Mouse (Mus musculus) heart, embryonic 14.5 days (tissue): Measurements from ENCODE around the gene Uckl1. TPM values are rescaled to one million over a fixed set of nuclear protein-coding genes. Genes with fewer than 3 reads are reported as not detected.
A peak's percentile ranks its signal among the peaks of the same experiment; 100 is the strongest.

Experiments used
- ATAC-seq: fragments of 200-750 bp; cut with Nextera tagmentation; 2 replicates; pipeline ENCODE4 v1.8.0; 2017; ENCODE audit warnings: low read depth, moderate TSS enrichment; ENCODE audit not compliant: insufficient number of reproducible peaks, insufficient read depth, low FRiP score
- H3K27ac ChIP-seq, 2 experiments: fragments of 200-500 bp in 1 of 2; fragments of 300-500 bp in 1 of 2; sonication (generic) in 1 of 2; replicated peaks in 1 of 2; 2 replicates each; pipeline ENCODE4 v1.5.1; 2012 to 2014; ENCODE audit warnings: low read depth in 2 of 2, low read length in 2 of 2, control low read depth in 1 of 2, mild to moderate bottlenecking in 1 of 2, mixed read lengths in 1 of 2; ENCODE audit not compliant: control insufficient read depth in 1 of 2, insufficient read depth in 1 of 2
- H3K27me3 ChIP-seq: fragments of 300-500 bp; sonication (generic); 2 replicates; pipeline ENCODE4 v1.6.1; 2014; ENCODE audit warnings: mild to moderate bottlenecking, low read length, control low read depth; ENCODE audit not compliant: control insufficient read depth, insufficient read depth
- H3K36me3 ChIP-seq: fragments of 300-500 bp; sonication (generic); 2 replicates; pipeline ENCODE4 v1.6.1; 2014; ENCODE audit warnings: mild to moderate bottlenecking, control low read depth, low read length, mixed read lengths; ENCODE audit not compliant: control insufficient read depth, insufficient read depth
- H3K4me1 ChIP-seq, 2 experiments: fragments of 200-500 bp in 1 of 2; fragments of 300-500 bp in 1 of 2; sonication (generic) in 1 of 2; 2 replicates each; pipeline ENCODE4 v1.6.1; 2012 to 2014; ENCODE audit warnings: low read length in 2 of 2, control low read depth in 1 of 2, mixed read lengths in 1 of 2; ENCODE audit not compliant: control insufficient read depth in 2 of 2, insufficient read depth in 2 of 2
- H3K4me2 ChIP-seq: fragments of 300-500 bp; sonication (generic); 2 replicates; pipeline ENCODE4 v1.6.1; 2014; ENCODE audit warnings: mild to moderate bottlenecking, low read length
- H3K4me3 ChIP-seq, 2 experiments: fragments of 200-500 bp in 1 of 2; fragments of 300-500 bp in 1 of 2; sonication (generic) in 1 of 2; 2 replicates each; pipeline ENCODE4 v1.5.1; 2012 to 2014; ENCODE audit warnings: low read length in 2 of 2, mild to moderate bottlenecking in 2 of 2, control low read depth in 1 of 2, low read depth in 1 of 2, moderate library complexity in 1 of 2; ENCODE audit not compliant: control insufficient read depth in 1 of 2, insufficient read depth in 1 of 2
- H3K9ac ChIP-seq: fragments of 300-500 bp; sonication (generic); 2 replicates; pipeline ENCODE4 v1.6.1; 2014; ENCODE audit warnings: mild to moderate bottlenecking, low read length
- H3K9me3 ChIP-seq: fragments of 300-500 bp; sonication (generic); 2 replicates; pipeline ENCODE4 v1.6.1; 2016; ENCODE audit warnings: low read length, control low read depth; ENCODE audit not compliant: control insufficient read depth
- WGBS: fragments of 180-500 bp; shearing (Covaris S2); extraction: QIAGEN DNeasy Blood & Tissue Kit; methylation state at CpG from one replicate; pipeline ENCODE4 v1.1.7; 2014; 5-methylcytosine and 5-hydroxymethylcytosine counted together
- polyA plus RNA-seq: library from polyadenylated mRNA; unstranded; fragments of >200 nt; fragmentation: Nextera tagmentation; extraction: Ambion mirVana; gene quantifications from 2 replicates; pipeline ENCODE4 v1.2.1, GENCODE M21; 2014

The Uckl1 gene
- polyA plus RNA-seq, 1 experiment from 2014 or later: 72.1 TPM

DNA sequence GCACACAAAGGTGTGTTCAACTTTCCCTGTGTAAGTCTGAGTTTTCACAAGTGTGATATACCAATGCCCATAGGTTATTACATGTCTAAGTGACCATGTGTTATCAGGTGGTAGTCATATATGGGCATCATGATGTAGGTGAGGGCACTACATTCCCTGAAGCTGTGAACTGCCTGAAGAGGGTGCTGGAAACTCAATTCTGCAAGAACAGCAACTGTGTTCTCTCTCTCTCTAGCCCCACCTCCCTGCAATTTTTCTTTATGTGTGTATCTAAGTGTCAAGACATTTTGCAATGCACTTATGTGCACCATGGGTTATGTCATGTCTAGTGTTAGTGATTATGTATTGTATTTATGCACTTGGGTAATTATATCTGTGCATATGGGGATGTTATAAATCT lies 9.2 kb upstream of the Uckl1 start:
- H3K27me3 ChIP-seq: no peaks in the 10 kb centered on the region
- H3K27ac ChIP-seq: no peak overlapping the region
- H3K9me3 ChIP-seq: no peaks in the 10 kb centered on the region
- H3K4me2 ChIP-seq: no peak overlapping the region
- H3K36me3 ChIP-seq: peaks cover 17% of the 10 kb centered on the region
- ATAC-seq: no peak
- H3K9ac ChIP-seq: no peak overlapping the region
- no peak overlapping the region for H3K4me3 ChIP-seq
- peaks cover 4 to 17% of the 10 kb centered on the region in 2 experiments; a peak in 3 of 4 replicates for H3K4me1 ChIP-seq

DNA sequence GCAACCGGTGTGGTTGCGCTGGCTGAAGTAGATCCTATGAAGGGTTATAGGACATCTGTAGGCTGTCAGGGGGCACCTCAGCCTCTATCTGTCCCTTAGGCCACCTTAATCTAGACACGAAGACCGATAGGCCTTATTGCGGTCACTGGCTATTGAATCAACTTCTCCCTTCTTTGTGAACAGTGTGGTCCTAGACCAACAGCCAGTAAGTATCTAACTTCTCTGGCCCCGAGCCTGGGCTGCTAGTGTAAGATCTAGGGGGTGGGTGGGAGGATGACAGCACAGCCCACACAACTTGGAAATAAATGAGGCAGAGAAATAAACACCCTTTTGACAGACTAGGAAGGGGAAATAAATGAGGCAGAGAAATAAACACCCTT lies 8.3 kb upstream of the Uckl1 start:
- ATAC-seq: peak; percentile 9; the same call in 1 of the 2 replicates
- peak overlapping the region; percentile 89 for H3K9ac ChIP-seq

DNA sequence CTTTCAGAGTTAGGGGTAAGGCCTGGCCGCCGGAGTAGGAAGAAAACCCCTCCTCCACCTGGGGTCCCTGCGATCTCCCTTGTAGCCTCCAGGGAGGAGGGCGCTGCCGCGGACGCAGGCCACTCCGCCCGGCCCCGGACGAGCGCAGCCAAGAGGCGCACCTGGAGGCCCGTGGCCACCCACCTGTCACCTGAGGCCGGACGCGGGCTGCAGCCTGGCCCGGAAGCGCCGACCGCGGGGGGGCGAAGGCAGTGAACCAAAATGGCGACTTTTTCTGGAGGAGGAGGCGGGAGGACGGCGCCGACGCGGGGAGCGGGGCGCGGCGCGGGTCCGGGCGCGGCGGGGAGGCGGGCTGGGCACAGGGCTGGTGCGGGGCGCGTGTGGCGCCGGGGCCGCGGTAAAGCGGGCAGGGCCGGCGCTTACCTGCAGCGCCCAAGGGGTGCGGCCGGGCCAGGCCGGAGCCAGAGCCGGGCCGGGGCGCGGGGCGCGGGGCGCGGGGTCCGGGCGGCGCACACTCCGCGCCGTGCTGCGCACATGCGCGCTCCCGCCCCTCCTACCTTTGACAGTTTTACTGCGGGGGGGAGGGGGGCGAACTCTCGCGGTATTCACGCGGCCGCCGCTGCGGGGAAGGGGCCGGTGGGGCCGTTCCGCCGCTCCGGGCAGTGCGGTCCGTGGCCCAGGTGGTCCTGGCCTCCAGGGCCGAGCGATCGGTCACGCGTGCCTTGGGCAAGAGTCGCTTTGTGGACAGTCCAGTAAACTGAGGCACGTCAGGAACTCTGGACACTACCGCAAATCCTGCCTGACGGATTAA lies 7.7 kb upstream of the Uckl1 start, which contains the start of gene Zfp512b:
Gene Zfp512b, minus strand, starts transcription at position 573 of the 811 bp plus-strand sequence.
- under 1% methylated on average over 83 of the region's 97 CpGs for WGBS
- H3K36me3 ChIP-seq: peaks cover 32% of the 10 kb centered on the region
- peak within 1 kb of the TSS; percentile 89 for H3K9ac ChIP-seq
- peak within 1 kb of the TSS; percentile 67 to 86 for H3K4me3 ChIP-seq
- H3K27me3 ChIP-seq: no peaks in the 10 kb centered on the region
- peak within 1 kb of the TSS; percentile 28 to 71 for H3K27ac ChIP-seq
- H3K9me3 ChIP-seq: no peaks in the 10 kb centered on the region
- H3K4me1 ChIP-seq: peaks cover 4 to 13% of the 10 kb centered on the region in 2 experiments; a peak in 3 of 4 replicates
- peak; percentile 77 for ATAC-seq
- H3K4me2 ChIP-seq: peak within 1 kb of the TSS; percentile 69

More for the DNA sequence above, 8.3 kb upstream of the Uckl1 start:
- Histone ChIP-seq H3K4me2 (peak overlapping the region; percentile 69), H3K4me1 (peaks cover 4 to 13% of the 10 kb centered on the region in 2 experiments; a peak in 3 of 4 replicates), H3K27me3 (no peaks in the 10 kb centered on the region), H3K27ac (peak overlapping the region; percentile 28 to 71), H3K4me3 (peak overlapping the region; percentile 67 to 86), H3K36me3 (peaks cover 26% of the 10 kb centered on the region), H3K9me3 (no peaks in the 10 kb centered on the region)
- 1% methylated on average over 6 of the region's 6 CpGs for WGBS

DNA sequence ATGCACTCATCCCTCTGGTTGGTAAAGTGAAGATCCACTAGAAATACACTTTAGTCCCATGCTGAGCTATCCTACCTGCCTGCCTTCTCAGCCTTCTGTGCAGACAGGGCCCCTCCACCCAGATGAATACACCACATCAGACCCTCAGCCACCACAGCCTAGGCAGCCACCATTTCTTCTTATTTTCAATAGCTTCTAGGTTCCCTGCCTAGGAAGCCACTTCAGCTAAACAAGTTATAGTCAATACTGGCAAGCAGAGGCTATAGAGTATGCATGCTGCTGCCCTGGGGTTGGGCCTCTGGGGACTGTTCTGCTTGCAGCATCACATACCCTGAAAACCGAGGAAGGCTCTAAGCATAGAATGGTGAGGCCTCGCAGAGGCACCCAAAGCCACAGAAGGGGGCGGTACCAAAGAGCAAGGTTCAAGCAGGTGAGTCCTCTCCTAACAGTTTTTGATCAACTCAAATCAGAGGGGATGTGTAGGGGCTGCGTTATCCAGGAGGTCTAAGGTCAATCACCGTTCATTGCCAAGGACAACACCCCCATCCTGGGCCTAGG lies 6.9 kb upstream of the Uckl1 start, which contains the start of gene Prpf6:
Gene Prpf6, plus strand, starts transcription at position 341 of the 558 bp plus-strand sequence.
- Histone ChIP-seq H3K36me3 (peaks cover 40% of the 10 kb centered on the region), H3K4me2 (peak within 1 kb of the TSS; percentile 69), H3K9ac (peak within 1 kb of the TSS; percentile 89), H3K27ac (peak within 1 kb of the TSS; percentile 28 to 71; a peak in 3 of 4 replicates), H3K4me1 (peaks cover 4 to 13% of the 10 kb centered on the region in 2 experiments; a peak in 3 of 4 replicates), H3K27me3 (no peaks in the 10 kb centered on the region), H3K9me3 (no peaks in the 10 kb centered on the region), H3K4me3 (peak within 1 kb of the TSS; percentile 67 to 86)
- no peak for ATAC-seq
- WGBS: 11% methylated on average over 5 of the region's 5 CpGs

DNA sequence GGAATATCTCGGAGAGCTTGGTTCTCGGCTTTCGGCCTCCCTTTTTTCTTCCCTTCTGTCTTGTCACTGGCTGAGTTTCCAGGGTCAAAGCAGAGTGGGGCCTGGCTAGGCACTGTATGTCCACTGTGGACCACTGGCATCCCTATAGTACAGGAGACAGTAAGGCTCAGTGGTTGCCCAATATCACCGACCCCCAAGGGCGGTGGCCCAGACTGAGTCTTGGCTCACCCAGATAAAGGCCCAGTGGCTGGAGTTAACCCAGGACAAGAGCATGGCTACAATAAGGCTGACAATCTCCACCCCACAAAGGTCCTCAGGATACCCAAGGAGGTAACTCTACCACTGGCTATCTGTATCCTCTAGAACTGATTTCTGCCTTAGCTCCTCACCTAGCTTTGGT lies 5.8 kb upstream of the Uckl1 start:
- Histone ChIP-seq H3K9ac (no peak overlapping the region), H3K9me3 (no peaks in the 10 kb centered on the region), H3K27ac (no peak overlapping the region), H3K4me2 (no peak overlapping the region), H3K4me1 (peaks cover 4 to 13% of the 10 kb centered on the region in 2 experiments; a peak in 3 of 4 replicates), H3K36me3 (peaks cover 52% of the 10 kb centered on the region), H3K27me3 (no peaks in the 10 kb centered on the region), H3K4me3 (no peak overlapping the region)
- 90% methylated on average over 5 of the region's 5 CpGs for WGBS
- ATAC-seq: no peak

DNA sequence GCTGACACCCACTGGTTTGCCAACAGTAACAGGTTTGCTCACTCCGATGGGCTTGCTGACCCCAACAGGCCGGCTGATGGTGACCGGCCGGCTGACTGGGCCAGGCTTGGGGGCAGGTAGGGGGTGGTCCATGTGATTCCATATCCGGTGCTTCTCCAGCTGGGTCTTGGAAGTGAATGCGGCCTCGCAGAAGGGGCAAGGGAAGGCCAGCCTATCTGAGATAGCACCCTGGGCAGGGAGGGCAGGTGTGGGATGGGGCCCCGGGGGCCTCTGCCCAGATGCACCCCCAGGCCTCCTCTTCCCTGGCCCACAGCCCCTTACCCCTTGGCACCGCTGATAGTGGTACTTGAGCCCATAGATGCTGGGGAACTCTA lies 5.0 kb upstream of the Uckl1 start:
- no peak overlapping the region for H3K4me3 ChIP-seq
- peaks cover 4 to 13% of the 10 kb centered on the region in 2 experiments; a peak in 3 of 4 replicates for H3K4me1 ChIP-seq
- H3K36me3 ChIP-seq: peaks cover 59% of the 10 kb centered on the region
- ATAC-seq: no peak
- H3K9ac ChIP-seq: no peak overlapping the region
- no peak overlapping the region for H3K27ac ChIP-seq
- WGBS: 94% methylated on average over 9 of the region's 9 CpGs
- no peaks in the 10 kb centered on the region for H3K9me3 ChIP-seq
- no peak overlapping the region for H3K4me2 ChIP-seq
- H3K27me3 ChIP-seq: no peaks in the 10 kb centered on the region

DNA sequence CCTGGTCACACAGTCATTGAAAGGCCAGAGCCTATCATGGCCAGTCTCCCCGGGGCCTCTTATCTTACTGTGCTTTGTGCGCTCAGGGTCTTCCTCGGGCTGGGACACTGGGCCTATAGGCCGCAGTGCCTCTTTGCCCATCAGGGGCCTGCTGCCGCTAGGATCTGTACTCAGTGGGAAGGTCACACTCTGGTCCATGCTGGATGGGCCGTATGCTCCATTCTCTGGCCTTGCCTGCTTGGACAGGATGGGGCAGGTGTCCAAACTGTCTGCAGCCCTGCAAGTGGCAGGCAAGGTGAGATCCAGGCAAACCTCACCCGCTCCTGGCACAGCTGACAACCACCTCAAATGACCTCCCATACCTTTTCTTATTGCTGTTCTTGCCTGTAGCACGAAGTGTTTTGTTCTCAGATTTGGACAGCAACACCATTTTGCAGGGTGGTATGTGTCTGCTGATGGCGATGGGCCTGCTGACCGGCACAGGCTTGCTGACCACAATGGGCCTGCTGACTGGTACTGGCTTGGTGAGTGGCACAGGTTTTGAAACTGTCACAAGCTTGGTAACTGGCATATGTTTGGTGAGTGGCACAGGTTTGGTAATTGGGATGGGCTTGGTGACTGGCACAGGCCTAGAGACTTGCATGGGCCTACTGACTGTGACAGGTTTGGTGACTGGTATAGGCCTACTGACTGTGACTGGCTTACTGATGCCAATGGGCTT lies 4.5 kb upstream of the Uckl1 start:
- H3K4me2 ChIP-seq: no peak overlapping the region
- ATAC-seq: no peak
- H3K9me3 ChIP-seq: no peaks in the 10 kb centered on the region
- peaks cover 65% of the 10 kb centered on the region for H3K36me3 ChIP-seq
- H3K4me1 ChIP-seq: peaks cover 4 to 13% of the 10 kb centered on the region in 2 experiments; a peak in 3 of 4 replicates
- H3K27ac ChIP-seq: no peak overlapping the region
- H3K27me3 ChIP-seq: no peaks in the 10 kb centered on the region
- H3K9ac ChIP-seq: no peak overlapping the region
- H3K4me3 ChIP-seq: no peak overlapping the region
- 83% methylated on average over 10 of the region's 10 CpGs for WGBS
